Mouse (Mus musculus) limb, embryonic 13.5 days (tissue): Measurements from ENCODE around the gene Olfr516. TPM values are rescaled to one million over a fixed set of nuclear protein-coding genes. Genes with fewer than 3 reads are reported as not detected.
A peak's percentile ranks its signal among the peaks of the same experiment; 100 is the strongest.
"Not testable (repeated sequence)": the region's sequence is repeated elsewhere in the genome, so short reads cannot be mapped to it uniquely, and the experiment has no call there.

ENCODE experiments used
- ATAC-seq: fragments of 200-750 bp; cut with Nextera tagmentation; 2 replicates; pipeline ENCODE4 v1.8.0; 2017; ENCODE audit warnings: low read depth, moderate number of reproducible peaks, moderate TSS enrichment; ENCODE audit not compliant: low FRiP score
- H3K27ac ChIP-seq: fragments of 300-500 bp; sonication (generic); 2 replicates; pipeline ENCODE4 v1.5.1; 2015; ENCODE audit warnings: inconsistent platforms, mild to moderate bottlenecking, moderate library complexity
- H3K27me3 ChIP-seq: fragments of 300-500 bp; sonication (generic); 2 replicates; pipeline ENCODE4 v1.6.1; 2015; ENCODE audit warnings: mild to moderate bottlenecking, inconsistent platforms
- H3K36me3 ChIP-seq: fragments of 300-500 bp; sonication (generic); 2 replicates; pipeline ENCODE4 v1.6.1; 2015; ENCODE audit warnings: inconsistent platforms, mild to moderate bottlenecking, moderate library complexity
- H3K4me1 ChIP-seq: fragments of 300-500 bp; sonication (generic); 2 replicates; pipeline ENCODE4 v1.6.1; 2015; ENCODE audit warnings: inconsistent platforms
- H3K4me2 ChIP-seq: fragments of 300-500 bp; sonication (generic); replicated peaks from 2 replicates; pipeline ENCODE4 v1.6.1; 2015; ENCODE audit warnings: inconsistent platforms, mild to moderate bottlenecking, moderate library complexity
- H3K4me3 ChIP-seq: fragments of 300-500 bp; sonication (generic); 2 replicates; pipeline ENCODE4 v1.5.1; 2015; ENCODE audit warnings: moderate library complexity, mild to moderate bottlenecking, inconsistent platforms
- H3K9ac ChIP-seq: fragments of 300-500 bp; sonication (generic); 2 replicates; pipeline ENCODE4 v1.6.1; 2015; ENCODE audit warnings: mild to moderate bottlenecking, inconsistent platforms
- H3K9me3 ChIP-seq: fragments of 300-500 bp; sonication (generic); 2 replicates; pipeline ENCODE4 v1.6.1; 2016; ENCODE audit warnings: inconsistent platforms
- WGBS: fragments of 180-500 bp; shearing (Covaris S2); methylation state at CpG from one replicate; pipeline ENCODE4 v1.1.7; 2015; 5-methylcytosine and 5-hydroxymethylcytosine counted together
- polyA plus RNA-seq: library from polyadenylated mRNA; unstranded; fragments of >200 nt; fragmentation: Nextera tagmentation; extraction: Ambion mirVana; gene quantifications from 2 replicates; pipeline ENCODE4 v1.2.1, GENCODE M21; 2015

Olfr516 gene
- polyA plus RNA-seq = not detected in 2 replicates

GRCm38 (mm10) chr7:108850429-108850828 lies at the start of gene Olfr516:
Gene Olfr516, minus strand, starts transcription at chr7:108850529.
- no peak within 1 kb of the TSS for H3K4me3 ChIP-seq
- H3K4me2 ChIP-seq = no peak within 1 kb of the TSS
- no peak within 1 kb of the TSS for H3K9ac ChIP-seq
- ATAC-seq = no peak
- WGBS = 90% methylated on average over 2 of the region's 2 CpGs
- H3K9me3 ChIP-seq = no peaks in the 10 kb centered on the region
- no peaks in the 10 kb centered on the region for H3K36me3 ChIP-seq
- H3K4me1 ChIP-seq = no peaks in the 10 kb centered on the region
- no peak within 1 kb of the TSS for H3K27ac ChIP-seq
- H3K27me3 ChIP-seq = no peaks in the 10 kb centered on the region

- Histone ChIP-seq H3K4me2 (no peak within 1 kb of the TSS), H3K9ac (no peak within 1 kb of the TSS), H3K4me3 (no peak within 1 kb of the TSS), H3K27ac (no peak within 1 kb of the TSS), H3K4me1 (no peaks in the 10 kb centered on the region), H3K9me3 (no peaks in the 10 kb centered on the region), H3K27me3 (no peaks in the 10 kb centered on the region), H3K36me3 (no peaks in the 10 kb centered on the region)
- WGBS = 89% methylated on average over 5 of the region's 5 CpGs
- ATAC-seq = no peak
These were observed 44.0 kb upstream of the Olfr516 start, which contains the start of gene Olfr519 for GRCm38 (mm10) chr7:108894320-108894719. Gene Olfr519, minus strand, starts transcription at chr7:108894420.

- H3K4me2 ChIP-seq = no peak within 1 kb of the TSS
- H3K9me3 ChIP-seq = no peaks in the 10 kb centered on the region
- H3K27me3 ChIP-seq = no peaks in the 10 kb centered on the region
- no peak within 1 kb of the TSS for H3K4me3 ChIP-seq
- no peak for ATAC-seq
- no peaks in the 10 kb centered on the region for H3K4me1 ChIP-seq
- H3K9ac ChIP-seq = no peak within 1 kb of the TSS
- 79% methylated on average over 4 of the region's 4 CpGs for WGBS
- no peak within 1 kb of the TSS for H3K27ac ChIP-seq
- no peaks in the 10 kb centered on the region for H3K36me3 ChIP-seq
These were observed 34.6 kb upstream of the Olfr516 start, which contains the start of gene Olfr518 for GRCm38 (mm10) chr7:108884906-108885305. Gene Olfr518, minus strand, starts transcription at chr7:108885006.

- no peak for ATAC-seq
- Histone ChIP-seq H3K9me3 (no peaks in the 10 kb centered on the region), H3K27me3 (no peaks in the 10 kb centered on the region)
These were observed 21.9 kb upstream of the Olfr516 start, which contains the start of gene Olfr517 for GRCm38 (mm10) chr7:108872279-108872678. Gene Olfr517, minus strand, starts transcription at chr7:108872379.

GRCm38 (mm10) chr7:108825897-108826296 lies 24.4 kb downstream of the Olfr516 start, which contains the start of gene Olfr514:
Gene Olfr514, minus strand, starts transcription at chr7:108825997.
- no peaks in the 10 kb centered on the region for H3K9me3 ChIP-seq
- no peak for ATAC-seq
- H3K4me3 ChIP-seq = no peak within 1 kb of the TSS
- no peaks in the 10 kb centered on the region for H3K4me1 ChIP-seq
- no peaks in the 10 kb centered on the region for H3K36me3 ChIP-seq
- no peak within 1 kb of the TSS for H3K27ac ChIP-seq
- no peak within 1 kb of the TSS for H3K9ac ChIP-seq
- H3K27me3 ChIP-seq = no peaks in the 10 kb centered on the region
- H3K4me2 ChIP-seq = no peak within 1 kb of the TSS

More at GRCm38 (mm10) chr7:108872279-108872678, 21.9 kb upstream of the Olfr516 start, which contains the start of gene Olfr517:
- H3K4me2 ChIP-seq = no peak within 1 kb of the TSS
- H3K4me3 ChIP-seq = no peak within 1 kb of the TSS
- H3K9ac ChIP-seq = no peak within 1 kb of the TSS
- H3K27ac ChIP-seq = no peak within 1 kb of the TSS
- H3K4me1 ChIP-seq = no peaks in the 10 kb centered on the region
- WGBS = 66% methylated on average over 2 of the region's 2 CpGs
- no peaks in the 10 kb centered on the region for H3K36me3 ChIP-seq

GRCm38 (mm10) chr7:108814593-108815215 lies 35.6 kb downstream of the Olfr516 start:
- H3K27me3 ChIP-seq, H3K36me3 ChIP-seq, H3K9me3 ChIP-seq, H3K27ac ChIP-seq, H3K4me3 ChIP-seq, ATAC-seq, H3K4me1 ChIP-seq, H3K4me2 ChIP-seq, H3K9ac ChIP-seq: not testable (repeated sequence)
- WGBS = 52% methylated on average over 5 of the region's 5 CpGs

- Histone ChIP-seq H3K4me1 (peaks cover 11% of the 10 kb centered on the region), H3K36me3 (no peaks in the 10 kb centered on the region), H3K9ac (no peak overlapping the region), H3K27me3 (no peaks in the 10 kb centered on the region), H3K4me2 (no peak overlapping the region), H3K4me3 (no peak overlapping the region), H3K27ac (peak overlapping the region; percentile 28; the same call in 1 of the 2 replicates), H3K9me3 (no peaks in the 10 kb centered on the region)
- peak; percentile 93 for ATAC-seq
- WGBS = 2% methylated on average over 1 of the region's 1 CpGs
These were observed 53.0 kb downstream of the Olfr516 start for GRCm38 (mm10) chr7:108797205-108797933.

Other genes with a start within 250 kb of the Olfr516 start
- not detected in 2 replicates for gene Olfr506, start 239.7 kb downstream of the Olfr516 start, polyA plus RNA-seq
- not detected in 2 replicates for gene Olfr507, start 228.7 kb downstream of the Olfr516 start, polyA plus RNA-seq
- not detected in 2 replicates for gene Olfr508, start 220.5 kb downstream of the Olfr516 start, polyA plus RNA-seq
- 0.05 and 0.09 TPM in 2 replicates for gene Olfr509, start 198.6 kb downstream of the Olfr516 start, polyA plus RNA-seq
- gene Olfr510, start 184.1 kb downstream of the Olfr516 start, polyA plus RNA-seq = not detected in 2 replicates
- not detected in 2 replicates for gene Olfr512, start 137.2 kb downstream of the Olfr516 start, polyA plus RNA-seq
- not detected in 2 replicates for gene Olfr513, start 99.6 kb downstream of the Olfr516 start, polyA plus RNA-seq
- not detected in 2 replicates for gene Olfr514, start 24.5 kb downstream of the Olfr516 start, polyA plus RNA-seq
- not detected in 2 replicates for gene Olfr517, start 21.9 kb upstream of the Olfr516 start, polyA plus RNA-seq
- gene Olfr518, start 34.5 kb upstream of the Olfr516 start, polyA plus RNA-seq = not detected in 2 replicates
- gene Olfr519, start 43.9 kb upstream of the Olfr516 start, polyA plus RNA-seq = not detected in 2 replicates
- 0.38 and 0.57 TPM in 2 replicates for gene Nlrp10, start 79.6 kb upstream of the Olfr516 start, polyA plus RNA-seq
- 89.8 and 97.5 TPM in 2 replicates for gene Eif3f, start 83.9 kb upstream of the Olfr516 start, polyA plus RNA-seq
- gene Tub, start 99.8 kb upstream of the Olfr516 start, polyA plus RNA-seq = 3.4 and 4.1 TPM in 2 replicates
- gene Ric3, start 232.8 kb upstream of the Olfr516 start, polyA plus RNA-seq = 4.3 and 4.9 TPM in 2 replicates